Mouse (Mus musculus) heart, embryonic 11.5 days (tissue): ENCODE measurements around the gene Cbln4. TPM values are rescaled to one million over a fixed set of nuclear protein-coding genes. Genes with fewer than 3 reads are reported as not detected.

Experiments
- ATAC-seq: fragments of 200-750 bp; cut with Nextera tagmentation; replicated peaks from 2 replicates; pipeline ENCODE4 v1.8.0; 2017; ENCODE audit warnings: moderate library complexity; ENCODE audit not compliant: insufficient number of reproducible peaks, low FRiP score, low TSS enrichment
- H3K27ac ChIP-seq: fragments of 300-500 bp; sonication (generic); 2 replicates; pipeline ENCODE4 v1.5.1; 2014; ENCODE audit warnings: mild to moderate bottlenecking, low read depth, low read length
- H3K27me3 ChIP-seq: fragments of 300-500 bp; sonication (generic); 2 replicates; pipeline ENCODE4 v1.6.1; 2014; ENCODE audit warnings: mild to moderate bottlenecking, low read length, mixed read lengths; ENCODE audit not compliant: control insufficient read depth, insufficient read depth
- H3K36me3 ChIP-seq: fragments of 300-500 bp; sonication (generic); 2 replicates; pipeline ENCODE4 v1.6.1; 2014; ENCODE audit warnings: mild to moderate bottlenecking, low read length, moderate library complexity, mixed read lengths; ENCODE audit not compliant: control insufficient read depth, insufficient read depth
- H3K4me1 ChIP-seq: fragments of 300-500 bp; sonication (generic); 2 replicates; pipeline ENCODE4 v1.6.1; 2014; ENCODE audit warnings: low read length; ENCODE audit not compliant: control insufficient read depth, insufficient read depth
- H3K4me2 ChIP-seq: fragments of 300-500 bp; sonication (generic); 2 replicates; pipeline ENCODE4 v1.6.1; 2014; ENCODE audit warnings: mild to moderate bottlenecking, moderate library complexity
- H3K4me3 ChIP-seq: fragments of 300-500 bp; sonication (generic); 2 replicates; pipeline ENCODE4 v1.5.1; 2014; ENCODE audit warnings: low read depth, low read length
- H3K9ac ChIP-seq: fragments of 300-500 bp; sonication (generic); 2 replicates; pipeline ENCODE4 v1.6.1; 2014; ENCODE audit warnings: mild to moderate bottlenecking, low read depth, low read length, moderate library complexity
- H3K9me3 ChIP-seq: fragments of 300-500 bp; sonication (generic); replicated peaks from 2 replicates; pipeline ENCODE4 v1.6.1; 2016; ENCODE audit warnings: low read length; ENCODE audit not compliant: control insufficient read depth
- WGBS: fragments of 180-500 bp; shearing (Covaris S2); extraction: QIAGEN DNeasy Blood & Tissue Kit; methylation state at CpG from one replicate; pipeline ENCODE4 v1.1.7; 2014; ENCODE audit not compliant: insufficient replicate concordance; 5-methylcytosine and 5-hydroxymethylcytosine counted together
- polyA plus RNA-seq: library from polyadenylated mRNA; unstranded; fragments of >200 nt; fragmentation: Nextera tagmentation; extraction: Ambion mirVana; gene quantifications from 2 replicates; pipeline ENCODE4 v1.2.1, GENCODE M21; 2014

The Cbln4 gene
- 0.17 and 0.54 TPM in 2 replicates for polyA plus RNA-seq

DNA sequence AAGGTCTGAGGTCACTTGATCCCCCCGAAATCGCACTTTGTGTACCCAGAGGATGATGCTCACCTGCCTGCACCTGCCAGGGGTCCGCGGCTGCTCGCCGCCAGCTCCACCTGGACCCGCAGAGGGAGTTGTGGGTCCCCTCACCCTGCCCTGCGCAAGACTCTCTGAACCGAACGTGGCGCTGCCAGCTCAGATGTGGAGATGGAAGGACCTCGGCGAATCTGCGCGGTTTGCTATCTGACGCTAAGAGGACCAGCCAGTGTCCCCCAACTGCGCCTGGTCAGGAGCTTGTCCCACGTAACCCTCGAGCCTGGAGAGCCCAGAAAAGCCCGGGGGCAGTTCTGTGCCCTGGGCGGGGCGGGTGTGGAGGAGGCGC lies at the start of gene Cbln4:
TSS of gene Cbln4 (minus strand) at position 232 of the 376 bp plus-strand sequence.
- H3K4me2 ChIP-seq = peak within 1 kb of the TSS; percentile 83
- peak within 1 kb of the TSS; percentile 39 for H3K4me3 ChIP-seq
- no peak within 1 kb of the TSS for H3K9ac ChIP-seq
- ATAC-seq = no peak
- no peak within 1 kb of the TSS for H3K27ac ChIP-seq
- WGBS = 1% methylated on average over 23 of the region's 23 CpGs
- peaks cover 10% of the 10 kb centered on the region; the same call in 1 of the 2 replicates for H3K4me1 ChIP-seq
- no peaks in the 10 kb centered on the region for H3K36me3 ChIP-seq
- H3K9me3 ChIP-seq = no peaks in the 10 kb centered on the region
- peaks cover 37% of the 10 kb centered on the region for H3K27me3 ChIP-seq

DNA sequence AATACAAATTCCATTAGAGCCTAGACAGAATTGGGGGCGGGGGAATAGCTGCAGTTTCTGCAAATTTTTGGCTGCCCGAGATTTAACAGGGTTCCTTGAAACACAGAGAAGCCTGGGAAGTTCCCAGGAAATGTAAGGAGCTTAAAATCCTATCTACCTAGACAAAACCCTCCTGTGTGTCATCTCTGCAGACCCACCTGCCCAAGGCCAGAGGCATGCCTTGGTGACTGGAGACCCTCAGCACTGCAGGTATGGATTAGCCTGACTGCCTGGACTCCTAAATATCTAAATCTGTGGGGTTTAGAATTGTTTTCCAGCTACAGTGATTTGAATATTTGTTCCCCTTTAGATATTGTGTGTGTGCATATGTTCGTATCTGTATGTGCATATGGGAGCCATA lies 35.3 kb upstream of the Cbln4 start:
- no peaks in the 10 kb centered on the region for H3K36me3 ChIP-seq
- no peak overlapping the region for H3K4me2 ChIP-seq
- no peaks in the 10 kb centered on the region for H3K27me3 ChIP-seq
- no peak overlapping the region for H3K9ac ChIP-seq
- WGBS = 70% methylated on average over 3 of the region's 3 CpGs
- no peaks in the 10 kb centered on the region for H3K4me1 ChIP-seq
- H3K9me3 ChIP-seq = no peaks in the 10 kb centered on the region
- no peak overlapping the region for H3K4me3 ChIP-seq
- ATAC-seq = no peak
- no peak overlapping the region for H3K27ac ChIP-seq

DNA sequence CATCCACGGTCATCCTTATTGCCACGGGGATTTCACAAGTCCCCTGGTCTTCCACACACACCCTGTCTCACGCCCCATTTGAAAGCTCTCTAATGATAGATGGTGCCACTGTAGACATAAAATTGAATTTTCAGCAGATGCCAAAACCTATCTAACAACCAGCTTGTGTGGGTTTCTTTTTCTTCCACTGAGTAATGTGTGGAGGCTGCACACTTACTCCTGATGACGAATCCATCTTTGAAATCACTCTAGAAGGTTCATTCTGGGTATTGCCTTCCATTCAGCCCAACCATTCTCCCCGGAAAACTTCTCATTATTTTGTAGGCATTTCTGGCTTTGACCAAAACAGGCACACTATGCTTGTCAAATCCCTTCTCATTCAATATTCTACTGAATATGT lies 33.0 kb upstream of the Cbln4 start:
- Histone ChIP-seq H3K4me1 (no peaks in the 10 kb centered on the region), H3K4me3 (no peak overlapping the region), H3K27me3 (no peaks in the 10 kb centered on the region), H3K9me3 (no peaks in the 10 kb centered on the region), H3K4me2 (no peak overlapping the region), H3K36me3 (no peaks in the 10 kb centered on the region), H3K9ac (no peak overlapping the region), H3K27ac (no peak overlapping the region)
- WGBS = 75% methylated on average over 5 of the region's 5 CpGs
- ATAC-seq = no peak

DNA sequence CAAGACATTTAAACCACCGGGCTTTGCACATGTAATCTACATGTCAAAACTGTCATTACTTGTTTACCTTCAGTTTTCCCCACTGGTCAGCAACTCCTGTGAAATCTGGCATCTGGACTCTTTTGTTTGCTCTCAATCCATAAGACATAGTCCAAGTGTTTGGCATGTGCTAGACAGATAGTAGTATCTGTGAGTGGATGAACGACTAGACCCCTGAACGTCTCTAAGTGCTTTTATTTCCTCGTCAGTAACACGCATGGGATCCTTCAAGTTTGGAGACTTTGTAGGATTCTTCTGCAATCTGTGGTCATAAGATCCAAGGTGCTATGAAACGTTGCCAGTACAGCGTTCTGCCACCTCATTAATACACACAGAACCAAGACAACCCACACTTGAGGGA lies 19.6 kb upstream of the Cbln4 start:
- Histone ChIP-seq H3K27ac (no peak overlapping the region), H3K9me3 (no peaks in the 10 kb centered on the region), H3K27me3 (no peaks in the 10 kb centered on the region), H3K4me1 (no peaks in the 10 kb centered on the region), H3K4me2 (no peak overlapping the region), H3K4me3 (no peak overlapping the region), H3K36me3 (no peaks in the 10 kb centered on the region), H3K9ac (no peak overlapping the region)
- WGBS = 69% methylated on average over 7 of the region's 7 CpGs
- no peak for ATAC-seq

DNA sequence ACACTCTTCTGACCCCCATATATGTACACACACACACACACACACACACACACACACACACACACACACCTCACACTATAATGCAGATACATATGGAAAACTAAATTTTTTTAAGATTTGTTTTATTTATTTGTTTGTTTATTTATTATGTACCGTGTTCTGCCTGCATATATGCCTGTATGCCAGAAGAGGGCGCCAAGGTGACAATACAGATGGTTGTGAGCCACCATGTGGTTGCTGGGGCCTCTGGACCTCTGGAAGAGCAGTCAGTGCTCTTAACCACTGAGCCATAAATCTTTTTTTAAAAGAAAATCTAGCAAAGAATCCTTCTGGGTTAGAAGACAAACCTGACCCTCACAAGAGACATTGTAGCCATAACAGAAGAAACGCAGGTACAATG lies 16.5 kb upstream of the Cbln4 start:
- Histone ChIP-seq H3K9ac (no peak overlapping the region), H3K27ac (no peak overlapping the region), H3K36me3 (no peaks in the 10 kb centered on the region), H3K4me1 (no peaks in the 10 kb centered on the region), H3K4me3 (no peak overlapping the region), H3K27me3 (no peaks in the 10 kb centered on the region), H3K9me3 (no peaks in the 10 kb centered on the region), H3K4me2 (no peak overlapping the region)
- ATAC-seq = no peak
- 55% methylated on average over 3 of the region's 3 CpGs for WGBS

DNA sequence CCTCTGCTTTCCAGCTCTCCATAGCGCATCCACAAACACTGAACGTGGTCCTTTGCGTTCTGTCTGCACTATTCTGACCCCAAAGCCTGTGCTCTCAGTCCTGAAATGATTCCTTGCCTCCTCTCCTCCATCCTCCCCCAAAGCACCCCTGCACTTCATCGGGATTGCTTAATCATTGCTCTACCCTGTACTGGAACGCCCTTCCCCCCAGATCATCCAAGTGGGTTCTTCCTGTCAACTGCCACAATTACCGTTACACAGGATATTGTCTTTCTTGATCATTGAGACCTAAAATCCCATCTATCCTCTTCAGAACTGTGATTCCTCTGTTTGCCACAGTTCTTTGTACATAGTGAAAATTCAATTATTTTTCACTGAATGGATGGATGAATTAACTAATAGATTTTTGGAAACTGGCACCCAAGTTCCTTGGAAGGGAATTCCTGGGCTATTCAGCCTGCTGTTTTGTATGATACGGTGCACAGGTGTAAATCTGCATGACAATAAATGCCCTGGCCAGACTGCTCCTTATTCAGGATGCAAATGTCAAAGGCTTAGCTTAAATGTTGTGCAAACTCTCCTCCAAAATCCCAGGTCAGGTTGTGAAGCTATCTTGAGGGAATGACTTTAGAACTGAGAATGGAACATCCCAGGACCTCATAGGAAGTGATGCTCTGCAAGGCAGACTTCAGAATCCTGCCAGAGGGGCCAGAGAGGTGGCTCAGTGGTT lies 15.8 kb upstream of the Cbln4 start:
- Histone ChIP-seq H3K9ac (no peak overlapping the region), H3K4me3 (no peak overlapping the region), H3K4me1 (no peaks in the 10 kb centered on the region), H3K9me3 (no peaks in the 10 kb centered on the region), H3K36me3 (no peaks in the 10 kb centered on the region), H3K27ac (no peak overlapping the region), H3K4me2 (no peak overlapping the region), H3K27me3 (no peaks in the 10 kb centered on the region)
- ATAC-seq = no peak
- 71% methylated on average over 7 of the region's 7 CpGs for WGBS

DNA sequence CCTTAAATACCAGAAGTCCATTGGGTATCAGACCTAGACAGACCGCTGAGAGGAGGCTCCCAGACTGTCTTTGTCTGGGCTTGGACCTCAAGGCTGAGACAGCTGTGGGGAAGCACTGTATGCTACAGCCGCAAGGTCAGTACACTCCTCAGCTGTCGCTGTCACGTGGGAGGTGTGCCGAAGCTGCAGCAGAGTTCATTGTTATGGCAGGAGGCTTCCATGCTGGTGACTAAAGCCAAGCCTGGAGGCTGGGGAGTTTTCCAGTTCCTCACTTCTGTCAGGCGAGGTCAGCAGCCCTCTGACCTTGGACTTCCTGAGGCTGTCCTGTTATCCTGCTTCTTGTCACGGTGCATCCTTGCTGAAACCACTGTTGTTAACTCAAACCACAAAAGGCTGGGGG lies 2.7 kb upstream of the Cbln4 start:
- H3K27ac ChIP-seq = no peak overlapping the region
- H3K4me3 ChIP-seq = no peak overlapping the region
- H3K4me1 ChIP-seq = peaks cover 10% of the 10 kb centered on the region; the same call in 1 of the 2 replicates
- no peak overlapping the region for H3K4me2 ChIP-seq
- ATAC-seq = peak; percentile 72
- H3K36me3 ChIP-seq = no peaks in the 10 kb centered on the region
- no peaks in the 10 kb centered on the region for H3K9me3 ChIP-seq
- H3K9ac ChIP-seq = no peak overlapping the region
- 22% methylated on average over 7 of the region's 7 CpGs for WGBS
- H3K27me3 ChIP-seq = peaks cover 25% of the 10 kb centered on the region

DNA sequence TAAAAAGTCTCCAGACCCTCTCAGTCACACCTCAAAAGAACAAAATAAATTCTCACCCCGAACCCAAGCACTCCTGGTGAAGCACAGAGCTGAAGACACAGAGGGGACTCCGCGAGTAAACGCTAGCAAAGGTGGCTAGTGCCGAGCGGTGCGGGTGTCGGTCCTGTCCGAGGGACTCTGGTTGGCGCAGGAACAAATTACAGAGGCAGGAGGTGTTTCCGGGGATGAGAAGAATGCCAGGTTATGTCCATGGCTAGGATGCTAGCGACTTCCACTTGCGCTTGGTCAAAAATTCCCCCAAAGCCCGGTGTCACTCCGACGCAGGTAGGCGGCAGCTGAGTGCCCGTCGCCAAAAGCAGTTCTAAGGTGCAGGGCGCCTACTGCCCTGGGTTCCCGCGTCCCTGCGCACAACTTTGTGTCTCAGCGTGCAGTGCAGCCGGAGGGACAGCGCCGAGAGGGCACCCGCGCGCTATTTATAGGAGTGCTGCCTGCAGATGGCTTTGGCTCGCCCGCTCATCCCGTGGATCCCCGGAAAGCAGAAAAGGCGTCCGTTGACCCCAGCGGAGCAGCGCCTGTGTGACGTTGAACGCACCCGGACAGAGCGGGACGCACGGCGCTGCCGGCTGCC lies 545 bp downstream of the Cbln4 start:
- under 1% methylated on average over 46 of the region's 46 CpGs for WGBS

More for the DNA sequence above, 545 bp downstream of the Cbln4 start:
- no peak for ATAC-seq
- no peak overlapping the region for H3K9ac ChIP-seq
- peak overlapping the region; percentile 39 for H3K4me3 ChIP-seq
- H3K4me1 ChIP-seq = peaks cover 10% of the 10 kb centered on the region; the same call in 1 of the 2 replicates
- H3K9me3 ChIP-seq = no peaks in the 10 kb centered on the region
- peak overlapping the region; percentile 83 for H3K4me2 ChIP-seq
- H3K27me3 ChIP-seq = peaks cover 37% of the 10 kb centered on the region
- no peak overlapping the region for H3K27ac ChIP-seq
- no peaks in the 10 kb centered on the region for H3K36me3 ChIP-seq
